Mouse (Mus musculus) mature B cell (primary cell): ENCODE results near the gene Gm11034.

Source experiments
- in situ Hi-C: fragments of 300-500 bp; cut with MboI; formaldehyde crosslinking; loops from 2 replicates; pipeline ENCODE4 v1.14.3; 2019

Gene Gm11034

GRCm38 (mm10) chr8:72211846-72212245, 1.6 kb downstream of the Gm11034 start:
- in situ Hi-C loops = no loop called here

DNA sequence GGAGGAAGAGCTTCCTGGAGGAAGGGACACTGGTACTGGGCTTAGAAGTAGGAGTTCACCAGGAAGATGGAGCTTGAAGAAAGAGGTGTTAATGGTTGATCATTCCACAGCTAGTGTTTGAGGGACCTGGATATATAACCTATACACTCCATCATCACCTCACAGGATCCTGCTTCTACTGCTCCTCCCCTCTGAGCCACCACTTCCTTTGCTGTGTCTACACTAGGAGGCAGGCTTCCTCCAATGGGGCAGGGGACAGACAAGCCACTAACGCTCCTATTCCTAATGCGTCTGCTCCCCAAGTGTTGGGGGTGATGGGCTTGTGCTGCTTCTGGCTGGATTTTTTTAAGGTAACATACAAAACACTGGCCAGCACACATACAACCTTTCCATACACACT, 2.7 kb downstream of the Gm11034 start:
- in situ Hi-C loops = no loop called here

- in situ Hi-C loops = no loop called here
Measured at GRCm38 (mm10) chr8:72210222-72210621, 3.2 kb downstream of the Gm11034 start.

DNA sequence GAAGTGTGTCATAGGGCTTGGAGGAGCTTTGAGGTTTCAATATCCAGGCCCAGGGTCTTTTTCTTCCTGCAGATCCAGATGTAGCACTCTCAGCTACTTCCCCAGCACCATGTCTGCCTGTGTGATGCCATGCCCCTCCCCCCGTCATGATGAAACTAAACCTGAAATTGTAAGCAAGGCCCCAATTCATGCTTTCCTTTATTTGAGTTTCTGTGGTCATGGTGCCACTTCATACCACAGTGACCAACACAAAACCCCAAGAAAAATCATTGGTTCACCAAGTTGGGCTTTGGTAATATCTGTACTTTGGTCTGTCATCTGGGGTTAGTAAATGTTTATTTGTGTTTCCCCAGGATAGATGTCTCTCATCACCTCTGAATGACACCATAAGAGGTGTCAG, 4.9 kb downstream of the Gm11034 start:
- in situ Hi-C loops = no loop called here

GRCm38 (mm10) chr8:72197997-72198396, 15.4 kb downstream of the Gm11034 start:
- in situ Hi-C loops = no loop called here

DNA sequence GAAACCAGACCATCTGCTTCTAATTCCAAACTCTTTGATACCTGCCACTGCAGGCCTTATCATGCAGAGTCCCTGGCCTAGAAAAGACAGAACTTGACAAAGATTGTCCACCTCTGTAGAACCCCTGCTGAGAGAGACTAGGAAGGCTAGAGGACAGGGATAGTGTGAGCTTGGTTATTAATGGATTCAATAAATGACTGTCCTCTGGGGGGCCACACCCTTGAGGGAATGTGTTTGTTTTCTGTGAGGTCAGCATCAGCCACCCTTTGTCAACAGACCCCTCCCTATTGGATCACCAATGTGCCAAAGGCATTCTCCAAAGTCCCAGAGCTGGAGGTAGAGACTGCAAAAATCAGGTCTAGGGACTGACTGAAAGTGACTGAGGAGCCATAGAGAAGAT, 21.4 kb downstream of the Gm11034 start:
- in situ Hi-C loops = no loop called here

- in situ Hi-C loops = no loop called here
Measured at GRCm38 (mm10) chr8:72190215-72190539, 23.3 kb downstream of the Gm11034 start.

- in situ Hi-C loops = no loop called here
Measured at GRCm38 (mm10) chr8:72189417-72190214, 23.8 kb downstream of the Gm11034 start, which contains the start of gene Hsh2d. Gene Hsh2d, plus strand, starts transcription at chr8:72189638.

- in situ Hi-C loops = no loop called here
Measured at GRCm38 (mm10) chr8:72187793-72188331, 25.6 kb downstream of the Gm11034 start.

DNA sequence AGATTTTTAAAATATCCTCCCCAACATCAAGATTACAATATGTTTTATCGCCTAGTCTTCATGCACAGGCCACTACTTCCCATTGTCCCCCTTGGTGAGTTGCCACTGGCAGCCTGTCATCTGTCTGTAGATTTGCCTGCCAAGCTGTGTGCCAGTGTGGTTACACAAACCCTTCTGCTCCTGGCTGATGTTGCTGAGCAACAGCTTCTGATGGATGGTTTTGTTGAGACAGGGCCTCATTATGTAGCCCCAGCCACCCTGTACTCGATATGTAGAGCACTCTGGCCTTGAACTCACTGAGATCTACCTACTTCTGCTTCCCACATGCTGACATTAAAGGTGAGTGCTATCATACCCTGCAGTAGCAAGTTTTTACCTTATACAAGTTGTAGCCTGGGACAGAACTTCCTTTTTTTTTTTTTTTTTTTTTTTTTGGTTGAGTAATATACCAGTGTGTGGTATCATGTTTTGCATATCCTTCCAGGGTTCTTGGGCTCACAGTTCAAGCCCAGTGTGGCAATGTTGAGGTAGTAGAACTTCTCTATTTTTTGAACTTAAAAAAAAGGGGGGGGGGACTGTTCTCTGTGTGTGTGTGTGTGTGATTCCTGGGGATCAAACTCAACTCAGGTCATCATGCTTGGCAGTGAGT, 29.8 kb downstream of the Gm11034 start:
- in situ Hi-C loops = no loop called here

DNA sequence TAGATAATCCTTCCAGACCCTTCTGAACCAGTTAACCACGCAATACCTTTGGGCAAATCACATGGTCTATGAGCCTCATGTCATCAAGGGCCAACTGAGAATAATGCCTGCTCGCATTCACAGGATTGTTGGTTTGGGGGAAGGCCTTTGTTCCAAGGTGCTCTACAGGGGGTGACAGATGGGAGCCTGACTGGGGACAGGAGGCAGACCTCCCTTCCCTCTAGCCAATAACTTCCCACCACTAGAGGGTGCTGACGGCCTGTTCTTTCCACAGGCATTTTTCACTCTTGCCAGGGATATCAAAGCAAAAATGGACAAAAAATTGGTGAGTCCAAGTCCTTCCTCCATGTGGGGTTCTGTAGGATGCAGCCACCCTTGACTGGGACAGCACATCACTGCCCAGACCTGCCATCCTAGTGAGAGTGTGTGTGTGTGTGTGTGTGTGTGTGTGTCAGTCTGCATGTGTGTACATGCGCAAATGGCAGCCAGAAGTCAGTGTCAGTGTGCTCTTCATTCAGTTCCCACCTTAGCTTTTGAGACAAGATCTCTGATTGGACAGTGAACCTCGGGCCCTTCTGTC, 36.0 kb downstream of the Gm11034 start:
- in situ Hi-C loops = loop anchor here (10.0 kb wide), 1 partner anchor 187 kb away; no protein-coding TSS in a partner anchor

DNA sequence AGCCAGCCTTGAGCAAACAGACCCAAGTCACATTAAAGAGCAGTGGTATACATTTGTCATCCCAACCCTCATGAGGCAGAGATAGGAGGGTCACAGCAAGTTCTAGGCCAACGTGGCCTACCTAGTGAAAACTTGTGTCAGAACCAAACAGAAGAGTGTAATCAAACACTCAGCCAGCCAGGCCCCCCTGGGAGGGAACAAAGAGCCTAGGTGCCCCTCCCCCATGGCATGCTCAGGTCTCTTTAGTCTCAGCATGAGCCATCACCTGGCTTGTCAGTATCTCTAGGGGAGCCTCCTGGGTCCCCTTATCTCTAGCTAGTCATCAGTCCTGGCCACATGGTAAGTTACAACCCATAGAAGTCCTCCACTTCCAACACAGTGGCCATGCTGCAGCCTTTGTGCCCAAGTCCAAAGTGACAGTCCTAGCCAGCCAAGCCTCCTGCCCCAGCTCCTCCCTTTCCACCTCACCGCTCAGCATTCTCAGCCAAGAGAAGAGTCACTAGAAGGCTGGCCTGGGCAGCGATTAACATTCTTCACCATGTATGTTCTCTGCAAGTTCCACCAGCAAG, 43.7 kb downstream of the Gm11034 start:
- in situ Hi-C loops = loop anchor here (10.0 kb wide), 1 partner anchor 195 kb away; no protein-coding TSS in a partner anchor

DNA sequence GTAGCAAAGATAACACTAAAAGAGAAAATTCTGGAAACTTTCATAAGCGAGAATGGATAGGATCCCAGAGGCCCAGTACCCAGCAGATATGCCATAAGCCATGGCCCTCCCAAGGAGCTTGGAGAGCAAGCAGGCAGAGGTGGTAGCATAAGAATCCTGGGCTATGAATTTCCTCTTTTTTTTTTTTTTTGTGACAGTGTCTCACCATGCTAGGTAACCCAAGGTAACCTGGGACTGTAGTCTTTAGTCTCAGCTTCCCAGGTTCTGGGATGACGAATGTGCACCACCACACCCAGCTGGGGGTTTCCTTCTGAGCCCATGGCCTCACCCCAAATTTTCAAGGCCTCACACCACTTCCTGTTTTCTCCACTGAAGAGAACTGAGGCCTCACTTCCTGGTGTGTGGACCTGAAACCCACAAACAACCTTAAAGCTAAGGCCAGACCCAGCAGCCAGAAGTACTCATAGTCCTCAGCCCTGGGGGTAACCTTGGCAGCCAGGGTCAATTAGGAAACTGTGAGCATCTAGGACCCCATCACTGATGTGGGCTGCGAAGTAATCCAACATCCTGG, 44.3 kb downstream of the Gm11034 start:
- in situ Hi-C loops = no loop called here
